Comparison of ENCODE assay signal across 21 mouse cellular contexts in the genomic region with DNA sequence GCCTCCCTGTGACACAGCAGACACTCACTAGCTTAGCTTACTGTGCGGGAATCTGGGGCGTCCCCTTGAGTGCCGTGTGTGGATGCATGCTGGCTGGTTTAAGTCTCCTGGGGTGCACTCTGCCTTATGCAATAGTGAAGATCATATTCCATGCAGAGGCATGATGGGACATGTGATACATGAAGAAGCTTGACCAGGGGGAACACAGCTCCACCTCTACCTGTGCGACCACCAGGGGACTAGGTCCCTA. TPM values are rescaled to one million over a fixed set of nuclear protein-coding genes. Genes with fewer than 3 reads are reported as not detected.
DNase-seq lines count a peak whose midpoint lies in the region; ATAC-seq and TF ChIP-seq lines count a peak whose summit lies in the region.
"Had no signal": no experiment of that assay in that cellular context is flagged by ENCODE, and none has a peak within 500 bp of the region (broad histone marks: within the 10 kb centered on the region; RNA-seq: fewer than 3 reads in every experiment).

No protein-coding gene starts in this region.

- no peak overlapping the region for H3K27ac ChIP-seq in heart, embryonic 13.5 days (replicated peaks)
- no peak overlapping the region for H3K27ac ChIP-seq in kidney, adult 2 months (ENCODE audit: insufficient read depth, low read depth, low read length)
- 0 out of 2 replicates have a peak overlapping the region, but pooled peaks have one; percentile 12 for H3K27ac ChIP-seq in stomach, embryonic 16.5 days (ENCODE audit: low read length)
- no peak overlapping the region for H3K27ac ChIP-seq in stomach, postnatal 0 days (replicated peaks)
- H3K27ac ChIP-seq: heart, embryonic 15.5 days; left cerebral cortex, adult 2 months; limb, embryonic 12.5 days; midbrain, embryonic 12.5 days had no signal

- no peak for TF ChIP-seq POLR2A in kidney, adult 2 months (IDR thresholded peaks at IDR 0.05; ENCODE audit: low read depth, low read length)

- no peaks in the 10 kb centered on the region for H3K36me3 ChIP-seq in heart, embryonic 13.5 days
- no peaks in the 10 kb centered on the region for H3K36me3 ChIP-seq in kidney, adult 2 months (ENCODE audit: control insufficient read depth, insufficient read depth, low read length)
- no peaks in the 10 kb centered on the region for H3K36me3 ChIP-seq in stomach, embryonic 16.5 days (ENCODE audit: control insufficient read depth, insufficient read depth, low read length)
- no peaks in the 10 kb centered on the region for H3K36me3 ChIP-seq in stomach, postnatal 0 days (ENCODE audit: control insufficient read depth, insufficient read depth, low read length)
- H3K36me3 ChIP-seq: heart, embryonic 15.5 days; limb, embryonic 12.5 days; midbrain, embryonic 12.5 days had no signal

- WGBS in heart, embryonic 13.5 days = 77% methylated on average over 4 of the region's 4 CpGs
- 73% methylated on average over 4 of the region's 4 CpGs for WGBS in kidney, adult 2 months
- WGBS in stomach, embryonic 16.5 days = 77% methylated on average over 4 of the region's 4 CpGs
- 72% methylated on average over 4 of the region's 4 CpGs for WGBS in stomach, postnatal 0 days

- H3K9ac ChIP-seq in heart, embryonic 13.5 days = no peak overlapping the region
- no peak overlapping the region for H3K9ac ChIP-seq in stomach, embryonic 16.5 days (ENCODE audit: low read length)
- H3K9ac ChIP-seq in stomach, postnatal 0 days (ENCODE audit: low read length) = no peak overlapping the region
- H3K9ac ChIP-seq: forebrain, postnatal 0 days; heart, embryonic 15.5 days; limb, embryonic 12.5 days; midbrain, embryonic 12.5 days had no signal

- ATAC-seq in heart, embryonic 13.5 days (ENCODE audit: extremely low read depth, insufficient number of reproducible peaks, low FRiP score, low TSS enrichment) = no peak
- no peak for ATAC-seq in stomach, embryonic 16.5 days (ENCODE audit: insufficient read depth, low FRiP score)
- no peak for ATAC-seq in stomach, postnatal 0 days (ENCODE audit: low FRiP score, low TSS enrichment)
- ATAC-seq in monocyte, adult 5-6 weeks (replicated peaks; ENCODE audit: insufficient number of reproducible peaks, low FRiP score, low TSS enrichment, poor library complexity, severe bottlenecking) = no peak
- ATAC-seq: CD4-positive, CD25-positive, alpha-beta regulatory T cell, adult 4 months; forebrain, postnatal 0 days had no signal

- DNase-seq in heart, postnatal 25 days (ENCODE audit: low spot score) = no peak
- peak; percentile 7 for DNase-seq in kidney, postnatal 10 days
- DNase-seq in kidney, adult 2 months = no peak
- no peak for DNase-seq in stomach, postnatal 0 days (ENCODE audit: low spot score)
- peak; percentile 44 for DNase-seq in retina, postnatal 1 day
- DNase-seq: adrenal gland, adult 8-10 months; cerebellum, adult 8-10 months; forebrain, postnatal 0 days; gastrocnemius, postnatal 14 days; kidney, postnatal 36 days; spleen, adult 18-20 months; thymus, postnatal 36 days had no signal

- peaks cover 63% of the 10 kb centered on the region for H3K4me1 ChIP-seq in heart, embryonic 13.5 days
- H3K4me1 ChIP-seq in kidney, adult 2 months (ENCODE audit: control insufficient read depth, insufficient read depth, low read length) = peaks cover 17% of the 10 kb centered on the region
- peaks cover 26% of the 10 kb centered on the region for H3K4me1 ChIP-seq in stomach, embryonic 16.5 days (ENCODE audit: control insufficient read depth, insufficient read depth, low read length)
- peaks cover 10% of the 10 kb centered on the region for H3K4me1 ChIP-seq in stomach, postnatal 0 days (replicated peaks; ENCODE audit: control insufficient read depth, insufficient read depth)

- no peak for TF ChIP-seq EP300 in stomach, postnatal 0 days (optimal IDR thresholded peaks at IDR 0.05)

- intact Hi-C loops in heart, postnatal 25 days (cut with DNase I) = no loop called here

- H3K9me3 ChIP-seq in heart, embryonic 13.5 days = no peaks in the 10 kb centered on the region
- no peaks in the 10 kb centered on the region for H3K9me3 ChIP-seq in stomach, embryonic 16.5 days (replicated peaks; ENCODE audit: control insufficient read depth, low read length)
- H3K9me3 ChIP-seq in stomach, postnatal 0 days (ENCODE audit: control insufficient read depth, low read length) = no peaks in the 10 kb centered on the region
- H3K9me3 ChIP-seq: heart, embryonic 15.5 days; limb, embryonic 12.5 days; midbrain, embryonic 12.5 days had no signal

- H3K4me3 ChIP-seq in heart, embryonic 13.5 days = no peak overlapping the region
- no peak overlapping the region for H3K4me3 ChIP-seq in kidney, adult 2 months (ENCODE audit: insufficient read depth, low read depth, low read length)
- H3K4me3 ChIP-seq in stomach, embryonic 16.5 days (replicated peaks; ENCODE audit: low read length) = no peak overlapping the region
- H3K4me3 ChIP-seq in stomach, postnatal 0 days (ENCODE audit: low read depth, low read length) = no peak overlapping the region
- H3K4me3 ChIP-seq: erythroblast, embryonic 14.5 days; heart, embryonic 15.5 days; left cerebral cortex, adult 2 months; limb, embryonic 12.5 days; midbrain, embryonic 12.5 days had no signal

- peak overlapping the region; percentile 15; the same call in 1 of the 2 replicates for H3K4me2 ChIP-seq in heart, embryonic 13.5 days
- H3K4me2 ChIP-seq in stomach, embryonic 16.5 days (ENCODE audit: low read depth, low read length) = no peak overlapping the region
- H3K4me2 ChIP-seq in stomach, postnatal 0 days (replicated peaks; ENCODE audit: low read depth) = no peak overlapping the region
- H3K4me2 ChIP-seq: limb, embryonic 12.5 days; midbrain, embryonic 12.5 days had no signal

- TF ChIP-seq CTCF in kidney, adult 2 months (conservative IDR thresholded peaks at IDR 0.05; ENCODE audit: insufficient read depth, insufficient read length, low read depth, low read length) = no peak
- TF ChIP-seq CTCF in stomach, postnatal 0 days (IDR thresholded peaks at IDR 0.05; ENCODE audit: low read depth) = no peak

- no peaks in the 10 kb centered on the region for H3K27me3 ChIP-seq in heart, embryonic 13.5 days (replicated peaks)
- no peaks in the 10 kb centered on the region for H3K27me3 ChIP-seq in kidney, adult 2 months (replicated peaks; ENCODE audit: control insufficient read depth, insufficient read depth, low read length)
- H3K27me3 ChIP-seq in stomach, embryonic 16.5 days (ENCODE audit: control insufficient read depth, insufficient read depth, low read length) = no peaks in the 10 kb centered on the region
- H3K27me3 ChIP-seq in stomach, postnatal 0 days (ENCODE audit: control insufficient read depth, insufficient read depth, low read length) = no peaks in the 10 kb centered on the region
- H3K27me3 ChIP-seq: heart, embryonic 15.5 days; midbrain, embryonic 12.5 days had no signal

RNA-seq across cellular contexts. Expression of a gene that starts 24.2 kb away (rescaled TPM):
- 10.3 and 10.8 TPM in 2 replicates for polyA plus RNA-seq in heart, embryonic 13.5 days (2015; fragmentation: Nextera tagmentation; extraction: Ambion mirVana)
- total RNA-seq in heart, postnatal 25 days (2021) = 10 to 100 TPM; 10.1 to 10.7 TPM
- 24.1 TPM in 2 replicates for polyA plus RNA-seq in kidney, adult 2 months (2012; rRNA removed)
- polyA plus RNA-seq in stomach, embryonic 16.5 days (2015; fragmentation: Nextera tagmentation; extraction: Ambion mirVana) = 18.3 and 20.5 TPM in 2 replicates
- 9.3 and 10.8 TPM in 2 replicates for polyA plus RNA-seq in stomach, postnatal 0 days (2015; fragmentation: Nextera tagmentation; extraction: Ambion mirVana)
- total RNA-seq in monocyte, adult 5-6 weeks (2017) = 2.7 to 9.6 TPM (median 2.9 TPM) in 3 replicates

RNA-seq across cellular contexts. Expression of a gene that starts 24.6 kb away (rescaled TPM):
- polyA plus RNA-seq in heart, embryonic 13.5 days (2015; fragmentation: Nextera tagmentation; extraction: Ambion mirVana) = 90.1 and 98.2 TPM in 2 replicates
- total RNA-seq in heart, postnatal 25 days (2021) = 10 to 100 TPM; 73.2 to 73.8 TPM
- 44.8 and 55.9 TPM in 2 replicates for polyA plus RNA-seq in kidney, adult 2 months (2012; rRNA removed)
- 142 and 145 TPM in 2 replicates for polyA plus RNA-seq in stomach, embryonic 16.5 days (2015; fragmentation: Nextera tagmentation; extraction: Ambion mirVana)
- polyA plus RNA-seq in stomach, postnatal 0 days (2015; fragmentation: Nextera tagmentation; extraction: Ambion mirVana) = 150 TPM in 2 replicates
- total RNA-seq in monocyte, adult 5-6 weeks (2017) = 89.9 to 107 TPM (median 97.4 TPM) in 3 replicates

Comparison
In these comparisons a context has a peak if more than half of its experiments do, and no peak if none do; other contexts are left out.
1. DNase-seq: peak in kidney, postnatal 10 days (single experiment) and retina, postnatal 1 day (single experiment); none in heart, postnatal 25 days (single experiment), kidney, adult 2 months (single experiment) and stomach, postnatal 0 days (single experiment).